Mouse (Mus musculus): ENCODE measurements around the gene Nkx1-1. TPM values are rescaled to one million over a fixed set of nuclear protein-coding genes. Genes with fewer than 3 reads are reported as not detected.

Nkx1-1 gene
- polyA plus RNA-seq, 1 experiment from 2014 or later = 0.74 TPM

DNA sequence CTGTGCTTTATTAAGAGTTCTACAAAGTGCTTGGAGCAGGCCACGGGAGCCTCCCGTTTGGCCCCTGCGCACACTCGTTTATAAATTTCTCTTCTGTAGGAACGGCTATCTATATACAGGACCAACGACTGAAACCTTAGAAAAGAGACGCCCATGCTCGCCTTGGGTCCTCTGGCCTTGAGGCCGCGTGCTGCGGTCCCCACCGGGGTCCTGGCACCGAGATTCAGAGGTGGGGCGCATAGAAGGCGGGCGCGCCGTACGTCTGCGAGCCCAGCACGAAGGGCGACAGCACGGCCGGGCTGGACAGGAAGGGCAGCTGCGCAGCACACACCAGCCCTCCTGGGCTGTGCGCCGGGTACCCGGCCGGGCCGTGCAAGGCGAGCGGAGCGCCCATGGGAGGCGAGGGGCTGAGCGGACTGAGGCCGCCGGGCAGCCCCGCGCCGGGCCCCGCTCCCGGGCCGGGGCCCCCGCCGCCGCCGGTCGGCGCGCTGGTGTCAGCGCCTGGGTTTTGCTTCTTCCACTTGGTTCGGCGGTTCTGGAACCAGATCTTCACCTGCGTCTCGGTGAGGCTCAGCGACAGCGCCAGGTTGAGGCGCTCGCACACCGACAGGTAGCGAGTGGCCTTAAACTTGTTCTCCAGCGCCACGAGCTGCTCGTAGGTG, 3.1 kb downstream of the Nkx1-1 start:
- H3K4me3 ChIP-seq (ENCODE audit: low read depth, low read length) = peak overlapping the region; percentile 17; the same call in 1 of the 2 replicates
- no peak overlapping the region for H3K27ac ChIP-seq (ENCODE audit: low read depth, low read length)
- peaks cover 18% of the 10 kb centered on the region for H3K4me1 ChIP-seq (ENCODE audit: control insufficient read depth, insufficient read depth, low read length)
- peaks cover 60% of the 10 kb centered on the region for H3K27me3 ChIP-seq (ENCODE audit: control insufficient read depth, insufficient read depth, low read length)
- H3K4me2 ChIP-seq (ENCODE audit: low read depth, low read length) = peak overlapping the region; percentile 14; the same call in 1 of the 2 replicates
- no peaks in the 10 kb centered on the region for H3K36me3 ChIP-seq (ENCODE audit: control insufficient read depth, insufficient read depth, low read length)
- ATAC-seq (ENCODE audit: low read depth) = no peak
- no peaks in the 10 kb centered on the region for H3K9me3 ChIP-seq (ENCODE audit: control insufficient read depth, low read length)
- no peak overlapping the region for H3K9ac ChIP-seq (replicated peaks; ENCODE audit: low read depth, low read length)
- under 1% methylated on average over 63 of the region's 64 CpGs for WGBS

DNA sequence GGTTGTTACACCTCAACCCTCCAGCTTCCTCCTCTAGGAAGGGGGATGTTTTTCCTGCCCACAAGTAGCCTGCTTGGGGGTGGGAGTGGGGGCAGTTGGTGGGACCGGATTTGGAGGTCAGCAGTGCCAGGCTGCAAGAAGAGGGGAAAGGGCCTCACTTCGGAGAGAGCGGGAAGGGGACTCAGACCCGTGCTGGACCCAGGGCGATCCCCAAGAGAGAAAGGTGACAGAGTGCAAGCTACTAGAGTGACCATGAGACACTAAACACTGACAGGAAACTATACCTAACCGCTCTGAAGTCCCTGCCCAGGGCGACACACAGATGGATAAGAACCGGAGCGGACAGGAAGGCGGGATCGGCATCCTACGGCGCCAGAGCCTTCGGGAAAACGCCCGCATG, 3.7 kb downstream of the Nkx1-1 start:
- peaks cover 55% of the 10 kb centered on the region for H3K27me3 ChIP-seq (ENCODE audit: control insufficient read depth, insufficient read depth, low read length)
- peaks cover 18% of the 10 kb centered on the region for H3K4me1 ChIP-seq (ENCODE audit: control insufficient read depth, insufficient read depth, low read length)
- no peak overlapping the region for H3K4me3 ChIP-seq (ENCODE audit: low read depth, low read length)
- no peaks in the 10 kb centered on the region for H3K36me3 ChIP-seq (ENCODE audit: control insufficient read depth, insufficient read depth, low read length)
- no peak overlapping the region for H3K9ac ChIP-seq (replicated peaks; ENCODE audit: low read depth, low read length)
- WGBS = under 1% methylated on average over 16 of the region's 16 CpGs
- H3K27ac ChIP-seq (ENCODE audit: low read depth, low read length) = no peak overlapping the region
- no peak for ATAC-seq (ENCODE audit: low read depth)
- no peak overlapping the region for H3K4me2 ChIP-seq (ENCODE audit: low read depth, low read length)
- H3K9me3 ChIP-seq (ENCODE audit: control insufficient read depth, low read length) = no peaks in the 10 kb centered on the region

DNA sequence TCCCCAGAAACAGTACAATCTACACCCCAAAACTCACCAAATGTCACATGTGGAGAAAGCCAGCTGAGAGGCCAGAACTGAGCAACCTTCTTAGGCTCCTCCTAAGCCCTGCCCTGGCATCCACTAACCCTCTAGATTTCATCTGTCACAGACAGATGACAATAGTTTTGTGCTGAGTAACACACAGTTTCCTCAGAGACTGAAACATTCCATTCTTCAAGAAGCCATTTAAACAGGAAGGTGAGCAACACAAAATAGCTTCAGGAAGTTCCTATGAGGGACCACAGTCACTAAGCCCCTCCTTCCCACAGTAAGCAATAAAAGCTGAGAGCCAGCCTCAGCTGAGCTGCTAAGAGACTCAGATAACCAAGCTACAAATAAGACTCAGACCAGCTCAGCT, 6.3 kb downstream of the Nkx1-1 start:
- ATAC-seq (ENCODE audit: low read depth) = no peak
- no peaks in the 10 kb centered on the region for H3K9me3 ChIP-seq (ENCODE audit: control insufficient read depth, low read length)
- H3K27me3 ChIP-seq (ENCODE audit: control insufficient read depth, insufficient read depth, low read length) = peaks cover 34% of the 10 kb centered on the region
- no peaks in the 10 kb centered on the region for H3K36me3 ChIP-seq (ENCODE audit: control insufficient read depth, insufficient read depth, low read length)
- no peak overlapping the region for H3K9ac ChIP-seq (replicated peaks; ENCODE audit: low read depth, low read length)
- no peak overlapping the region for H3K4me3 ChIP-seq (ENCODE audit: low read depth, low read length)
- H3K4me1 ChIP-seq (ENCODE audit: control insufficient read depth, insufficient read depth, low read length) = peaks cover 7% of the 10 kb centered on the region; the same call in 1 of the 2 replicates
- H3K4me2 ChIP-seq (ENCODE audit: low read depth, low read length) = no peak overlapping the region
- H3K27ac ChIP-seq (ENCODE audit: low read depth, low read length) = no peak overlapping the region

- WGBS = 71% methylated on average over 3 of the region's 3 CpGs
- H3K27ac ChIP-seq (ENCODE audit: low read depth, low read length) = no peak overlapping the region
- H3K4me1 ChIP-seq (ENCODE audit: control insufficient read depth, insufficient read depth, low read length) = no peaks in the 10 kb centered on the region
- no peaks in the 10 kb centered on the region for H3K36me3 ChIP-seq (ENCODE audit: control insufficient read depth, insufficient read depth, low read length)
- H3K9me3 ChIP-seq (ENCODE audit: control insufficient read depth, low read length) = no peaks in the 10 kb centered on the region
- no peak for ATAC-seq (ENCODE audit: low read depth)
- no peak overlapping the region for H3K4me3 ChIP-seq (ENCODE audit: low read depth, low read length)
- no peak overlapping the region for H3K9ac ChIP-seq (replicated peaks; ENCODE audit: low read depth, low read length)
- no peak overlapping the region for H3K4me2 ChIP-seq (ENCODE audit: low read depth, low read length)
- H3K27me3 ChIP-seq (ENCODE audit: control insufficient read depth, insufficient read depth, low read length) = no peaks in the 10 kb centered on the region
These were observed 13.5 kb downstream of the Nkx1-1 start for GRCm38 (mm10) chr5:33420313-33420712.

- ATAC-seq (ENCODE audit: low read depth) = 0 out of 2 replicates have a peak, but pooled peaks have one; percentile 39
- Histone ChIP-seq H3K27ac (ENCODE audit: low read depth, low read length) (no peak overlapping the region), H3K4me1 (ENCODE audit: control insufficient read depth, insufficient read depth, low read length) (no peaks in the 10 kb centered on the region), H3K4me3 (ENCODE audit: low read depth, low read length) (no peak overlapping the region), H3K9ac (replicated peaks; ENCODE audit: low read depth, low read length) (no peak overlapping the region), H3K27me3 (ENCODE audit: control insufficient read depth, insufficient read depth, low read length) (no peaks in the 10 kb centered on the region), H3K9me3 (ENCODE audit: control insufficient read depth, low read length) (no peaks in the 10 kb centered on the region), H3K36me3 (ENCODE audit: control insufficient read depth, insufficient read depth, low read length) (no peaks in the 10 kb centered on the region), H3K4me2 (ENCODE audit: low read depth, low read length) (no peak overlapping the region)
- WGBS = 34% methylated on average over 12 of the region's 12 CpGs
These were observed 33.0 kb downstream of the Nkx1-1 start for GRCm38 (mm10) chr5:33400819-33401218.

DNA sequence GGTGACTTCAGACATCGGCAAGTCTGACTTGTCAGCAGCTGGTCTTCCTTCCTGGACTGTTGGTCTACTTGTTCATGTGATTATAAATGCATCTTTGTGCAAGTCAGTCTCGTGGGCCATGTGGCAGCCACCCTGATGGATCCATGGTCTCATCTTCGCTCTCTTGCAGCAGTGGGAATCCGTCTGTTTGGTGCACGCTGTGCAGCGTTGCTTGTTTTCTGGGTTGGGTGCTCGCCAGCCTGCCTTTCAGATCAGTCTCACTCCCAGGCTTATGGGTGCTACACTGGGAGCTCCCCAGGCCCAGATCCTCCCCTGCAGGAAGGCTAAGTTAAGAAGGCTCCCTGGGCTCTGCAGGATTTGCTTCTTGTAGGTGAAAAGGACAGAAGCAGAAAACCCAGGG, 36.9 kb downstream of the Nkx1-1 start:
- 77% methylated on average over 7 of the region's 7 CpGs for WGBS
- H3K9me3 ChIP-seq (ENCODE audit: control insufficient read depth, low read length) = no peaks in the 10 kb centered on the region
- no peak overlapping the region for H3K4me2 ChIP-seq (ENCODE audit: low read depth, low read length)
- no peak for ATAC-seq (ENCODE audit: low read depth)
- no peaks in the 10 kb centered on the region; the same call in 1 of the 2 replicates for H3K36me3 ChIP-seq (ENCODE audit: control insufficient read depth, insufficient read depth, low read length)
- H3K4me3 ChIP-seq (ENCODE audit: low read depth, low read length) = no peak overlapping the region
- H3K4me1 ChIP-seq (ENCODE audit: control insufficient read depth, insufficient read depth, low read length) = no peaks in the 10 kb centered on the region
- no peaks in the 10 kb centered on the region for H3K27me3 ChIP-seq (ENCODE audit: control insufficient read depth, insufficient read depth, low read length)
- no peak overlapping the region for H3K9ac ChIP-seq (replicated peaks; ENCODE audit: low read depth, low read length)
- no peak overlapping the region for H3K27ac ChIP-seq (ENCODE audit: low read depth, low read length)

DNA sequence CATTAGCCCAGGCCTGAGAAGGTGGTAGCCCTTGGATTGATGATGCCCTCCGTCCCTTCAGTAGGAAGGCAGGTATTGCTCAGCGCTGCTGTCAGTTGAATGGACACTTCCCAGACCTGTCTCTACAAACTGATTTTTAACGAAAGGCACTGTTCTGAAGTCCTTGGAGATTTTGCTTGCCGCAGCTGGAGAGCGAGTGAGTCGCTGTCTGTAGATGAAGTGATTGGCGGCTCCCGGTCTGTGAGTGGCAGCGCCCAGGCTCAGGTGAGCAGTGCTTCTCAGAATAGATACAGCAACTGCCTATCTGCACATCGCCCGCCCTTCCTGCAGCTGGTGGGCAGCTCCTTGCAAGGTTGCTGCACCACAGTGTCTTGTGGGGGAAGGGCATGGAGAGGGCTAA, 38.1 kb downstream of the Nkx1-1 start:
- 78% methylated on average over 11 of the region's 11 CpGs for WGBS

DNA sequence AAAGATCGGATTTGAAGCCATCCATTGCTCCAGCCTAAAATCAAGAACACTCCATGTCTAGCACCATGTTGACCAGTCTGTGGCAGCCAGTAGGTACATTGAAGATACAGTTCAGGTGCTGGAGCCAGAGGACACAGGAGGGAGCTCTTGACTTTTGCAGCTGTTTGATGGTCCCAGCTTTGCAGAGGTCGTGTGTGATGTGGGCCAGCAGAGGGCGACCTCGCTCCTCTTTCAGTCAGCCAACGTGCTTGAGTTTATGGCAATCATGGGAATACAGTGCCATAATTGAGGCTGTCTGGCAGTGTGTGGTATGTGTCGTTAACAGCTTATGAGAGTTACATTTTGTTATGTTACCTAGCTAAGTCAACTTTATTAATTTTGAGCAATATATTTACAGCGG, 40.0 kb downstream of the Nkx1-1 start:
- WGBS = 13% methylated on average over 7 of the region's 7 CpGs
- Histone ChIP-seq H3K9ac (replicated peaks; ENCODE audit: low read depth, low read length) (no peak overlapping the region), H3K4me3 (ENCODE audit: low read depth, low read length) (no peak overlapping the region), H3K27ac (ENCODE audit: low read depth, low read length) (no peak overlapping the region), H3K9me3 (ENCODE audit: control insufficient read depth, low read length) (no peaks in the 10 kb centered on the region), H3K4me1 (ENCODE audit: control insufficient read depth, insufficient read depth, low read length) (no peaks in the 10 kb centered on the region), H3K4me2 (ENCODE audit: low read depth, low read length) (no peak overlapping the region), H3K27me3 (ENCODE audit: control insufficient read depth, insufficient read depth, low read length) (no peaks in the 10 kb centered on the region), H3K36me3 (ENCODE audit: control insufficient read depth, insufficient read depth, low read length) (peaks cover 12% of the 10 kb centered on the region; the same call in 1 of the 2 replicates)
- peak; percentile 79; the same call in 1 of the 2 replicates for ATAC-seq (ENCODE audit: low read depth)

More for the DNA sequence above, 38.1 kb downstream of the Nkx1-1 start:
- H3K27ac ChIP-seq (ENCODE audit: low read depth, low read length) = no peak overlapping the region
- H3K4me3 ChIP-seq (ENCODE audit: low read depth, low read length) = no peak overlapping the region
- H3K27me3 ChIP-seq (ENCODE audit: control insufficient read depth, insufficient read depth, low read length) = no peaks in the 10 kb centered on the region
- no peak for ATAC-seq (ENCODE audit: low read depth)
- H3K9ac ChIP-seq (replicated peaks; ENCODE audit: low read depth, low read length) = no peak overlapping the region
- H3K36me3 ChIP-seq (ENCODE audit: control insufficient read depth, insufficient read depth, low read length) = no peaks in the 10 kb centered on the region; the same call in 1 of the 2 replicates
- H3K4me1 ChIP-seq (ENCODE audit: control insufficient read depth, insufficient read depth, low read length) = no peaks in the 10 kb centered on the region
- H3K4me2 ChIP-seq (ENCODE audit: low read depth, low read length) = no peak overlapping the region
- no peaks in the 10 kb centered on the region for H3K9me3 ChIP-seq (ENCODE audit: control insufficient read depth, low read length)

- Histone ChIP-seq H3K36me3 (ENCODE audit: control insufficient read depth, insufficient read depth, low read length) (peaks cover 14% of the 10 kb centered on the region; the same call in 1 of the 2 replicates), H3K4me3 (ENCODE audit: low read depth, low read length) (no peak overlapping the region), H3K9me3 (ENCODE audit: control insufficient read depth, low read length) (no peaks in the 10 kb centered on the region), H3K4me1 (ENCODE audit: control insufficient read depth, insufficient read depth, low read length) (no peaks in the 10 kb centered on the region), H3K4me2 (ENCODE audit: low read depth, low read length) (no peak overlapping the region), H3K9ac (replicated peaks; ENCODE audit: low read depth, low read length) (no peak overlapping the region), H3K27me3 (ENCODE audit: control insufficient read depth, insufficient read depth, low read length) (no peaks in the 10 kb centered on the region), H3K27ac (ENCODE audit: low read depth, low read length) (no peak overlapping the region)
- ATAC-seq (ENCODE audit: low read depth) = no peak
- WGBS = 87% methylated on average over 11 of the region's 11 CpGs
These were observed 46.2 kb downstream of the Nkx1-1 start for GRCm38 (mm10) chr5:33387550-33387949.

All from neural tube, embryonic 14.5 days (tissue).